Mouse (Mus musculus) liver, adult 2 months (tissue): Measurements from ENCODE around the gene Wipf1.

ENCODE experiments used
- CTCF ChIP-seq: fragments of 200-500 bp; IDR thresholded peaks from 2 replicates; pipeline ENCODE4 v1.5.1; 2011; ENCODE audit warnings: low read depth, low read length, control low read depth
- POLR2A ChIP-seq: fragments of 200-500 bp; IDR thresholded peaks from 2 replicates; pipeline ENCODE4 v1.6.1; 2011; ENCODE audit warnings: low read length, control low read depth; ENCODE audit not compliant: insufficient read depth; ENCODE audit errors: extremely low read depth

GRCm38 (mm10) chr2:73539141-73539540, 9.6 kb upstream of the Wipf1 start:
- TF ChIP-seq POLR2A (no peak), CTCF (no peak)
